Mouse (Mus musculus): ENCODE measurements around the gene Dyrk3. TPM values are rescaled to one million over a fixed set of nuclear protein-coding genes. Genes with fewer than 3 reads are reported as not detected.

Gene Dyrk3
- polyA plus RNA-seq, 1 experiment from 2014 or later: 4.3 TPM

GRCm38 (mm10) chr1:131183201-131183600, 45.1 kb upstream of the Dyrk3 start:
- Histone ChIP-seq H3K27me3 (ENCODE audit: insufficient read depth, low read length) (no peaks in the 10 kb centered on the region), H3K4me2 (no peak overlapping the region), H3K9ac (no peak overlapping the region), H3K27ac (ENCODE audit: low read depth) (no peak overlapping the region), H3K4me3 (ENCODE audit: low read depth, low read length) (no peak overlapping the region), H3K9me3 (ENCODE audit: low read depth, low read length) (no peaks in the 10 kb centered on the region), H3K4me1 (ENCODE audit: insufficient read depth) (no peaks in the 10 kb centered on the region), H3K36me3 (ENCODE audit: insufficient read depth) (peaks cover 16% of the 10 kb centered on the region; the same call in 1 of the 2 replicates)
- ATAC-seq (ENCODE audit: insufficient read depth): no peak
- 71% methylated on average over 7 of the region's 7 CpGs for WGBS
- no peak for DNase-seq
- TF ChIP-seq CTCF (IDR thresholded peaks at IDR 0.05; ENCODE audit: low read depth): no peak

DNA sequence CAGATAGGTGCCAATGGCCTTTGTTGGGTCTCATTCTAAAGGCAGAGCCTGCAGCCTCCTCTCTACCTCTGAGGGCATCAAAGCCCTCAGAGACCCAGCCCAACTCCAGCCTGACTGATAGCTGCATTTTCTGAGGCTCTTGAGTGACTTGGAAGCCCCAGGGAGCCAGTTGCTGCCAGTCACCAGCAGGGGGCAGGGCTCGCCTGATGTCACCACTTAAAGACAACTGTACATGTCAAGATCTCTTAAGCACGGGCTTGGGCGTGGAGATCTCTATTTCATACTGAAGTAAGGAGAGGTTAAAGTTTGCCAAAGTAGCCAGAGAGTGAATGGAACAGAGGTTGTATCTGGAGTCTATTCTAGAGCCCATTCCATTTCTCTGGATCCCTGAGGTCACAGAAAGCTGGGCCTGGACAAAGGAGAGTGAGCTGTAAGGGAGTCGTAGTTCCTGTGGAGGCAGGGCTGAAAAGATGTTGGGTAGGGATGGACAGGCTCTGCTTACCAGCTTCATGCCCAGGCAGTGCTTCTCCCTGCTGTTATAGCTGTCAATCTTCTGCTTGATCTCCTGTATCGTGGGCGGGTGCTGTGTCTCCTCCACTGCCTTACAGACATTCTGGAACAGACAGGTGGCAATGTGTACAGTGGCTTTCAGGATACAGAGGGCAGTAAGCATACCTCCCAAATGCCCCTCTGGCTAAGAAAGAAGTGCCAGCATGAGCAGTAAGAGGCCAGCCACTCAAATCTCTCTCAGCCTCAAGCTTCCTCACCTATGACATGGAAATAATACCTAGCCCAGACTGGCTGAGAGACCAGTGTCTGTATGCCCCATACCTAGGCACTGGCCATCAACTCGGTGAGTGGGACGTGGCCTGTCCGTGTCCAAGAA, 43.7 kb upstream of the Dyrk3 start:
- DNase-seq (peak; percentile 92), ATAC-seq (ENCODE audit: insufficient read depth) (peak; percentile 44; the same call in 1 of the 2 replicates)
- H3K36me3 ChIP-seq (ENCODE audit: insufficient read depth): peaks cover 26% of the 10 kb centered on the region; the same call in 1 of the 2 replicates
- H3K9me3 ChIP-seq (ENCODE audit: low read depth, low read length): no peaks in the 10 kb centered on the region
- WGBS: 56% methylated on average over 9 of the region's 9 CpGs
- peak; percentile 95 for TF ChIP-seq CTCF (IDR thresholded peaks at IDR 0.05; ENCODE audit: low read depth)
- H3K4me2 ChIP-seq: no peak overlapping the region
- no peaks in the 10 kb centered on the region for H3K27me3 ChIP-seq (ENCODE audit: insufficient read depth, low read length)
- H3K27ac ChIP-seq (ENCODE audit: low read depth): no peak overlapping the region
- no peak overlapping the region for H3K4me3 ChIP-seq (ENCODE audit: low read depth, low read length)
- H3K4me1 ChIP-seq (ENCODE audit: insufficient read depth): no peaks in the 10 kb centered on the region
- H3K9ac ChIP-seq: no peak overlapping the region

DNA sequence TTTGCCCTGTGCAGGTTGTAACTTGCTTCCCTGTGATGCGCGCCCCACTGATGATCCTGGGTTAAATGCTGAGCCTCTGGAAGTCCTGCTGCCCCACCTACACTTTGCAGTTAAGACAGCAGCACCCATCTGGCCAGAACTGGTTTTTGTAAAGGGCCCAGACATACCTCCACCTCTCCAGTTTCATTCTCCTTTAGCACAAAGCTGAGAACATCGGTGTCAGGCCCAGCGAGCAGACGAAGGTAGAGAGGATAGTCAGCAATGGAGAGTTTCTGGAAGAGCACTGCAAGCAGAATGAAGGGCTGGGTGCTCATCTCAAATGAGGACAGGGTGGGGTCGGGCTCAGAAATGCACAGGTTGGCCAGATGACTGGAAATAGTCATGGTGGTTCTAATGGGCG, 42.2 kb upstream of the Dyrk3 start:
- no peak overlapping the region for H3K4me3 ChIP-seq (ENCODE audit: low read depth, low read length)
- no peak overlapping the region for H3K9ac ChIP-seq
- peaks cover 35% of the 10 kb centered on the region; the same call in 1 of the 2 replicates for H3K36me3 ChIP-seq (ENCODE audit: insufficient read depth)
- H3K27ac ChIP-seq (ENCODE audit: low read depth): no peak overlapping the region
- no peaks in the 10 kb centered on the region for H3K27me3 ChIP-seq (ENCODE audit: insufficient read depth, low read length)
- H3K4me2 ChIP-seq: no peak overlapping the region
- DNase-seq (no peak), ATAC-seq (ENCODE audit: insufficient read depth) (no peak)
- H3K9me3 ChIP-seq (ENCODE audit: low read depth, low read length): no peaks in the 10 kb centered on the region
- no peak for TF ChIP-seq CTCF (IDR thresholded peaks at IDR 0.05; ENCODE audit: low read depth)
- no peaks in the 10 kb centered on the region for H3K4me1 ChIP-seq (ENCODE audit: insufficient read depth)
- WGBS: 93% methylated on average over 7 of the region's 7 CpGs

GRCm38 (mm10) chr1:131178083-131178482, 39.9 kb upstream of the Dyrk3 start:
- ATAC-seq (ENCODE audit: insufficient read depth) (no peak), DNase-seq (no peak)
- no peak for TF ChIP-seq CTCF (IDR thresholded peaks at IDR 0.05; ENCODE audit: low read depth)
- no peaks in the 10 kb centered on the region for H3K9me3 ChIP-seq (ENCODE audit: low read depth, low read length)
- no peak overlapping the region for H3K4me3 ChIP-seq (ENCODE audit: low read depth, low read length)
- peaks cover 55% of the 10 kb centered on the region for H3K36me3 ChIP-seq (ENCODE audit: insufficient read depth)
- H3K27ac ChIP-seq (ENCODE audit: low read depth): no peak overlapping the region
- H3K27me3 ChIP-seq (ENCODE audit: insufficient read depth, low read length): no peaks in the 10 kb centered on the region
- H3K4me1 ChIP-seq (ENCODE audit: insufficient read depth): no peaks in the 10 kb centered on the region
- H3K4me2 ChIP-seq: no peak overlapping the region
- H3K9ac ChIP-seq: no peak overlapping the region
- WGBS: 76% methylated on average over 5 of the region's 5 CpGs

DNA sequence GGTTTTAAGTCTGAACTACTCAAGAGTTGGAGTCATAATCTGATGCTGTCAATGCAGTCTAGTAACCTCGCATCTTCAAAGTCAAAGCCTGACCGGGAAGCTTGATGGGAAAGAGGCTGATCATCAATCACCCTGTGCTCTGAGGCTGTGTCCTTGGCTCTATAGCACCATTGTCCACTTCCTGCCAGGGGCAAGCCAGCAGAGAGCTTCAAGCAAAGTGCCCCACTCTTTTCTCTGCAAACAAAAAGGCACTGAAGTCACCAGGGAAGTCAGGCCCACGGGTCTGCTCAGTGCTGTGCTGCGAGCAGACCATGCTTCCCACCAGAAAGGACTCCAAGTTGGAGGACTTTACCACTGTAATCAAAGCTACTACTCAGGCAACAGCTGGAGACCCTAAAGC, 39.1 kb upstream of the Dyrk3 start:
- Histone ChIP-seq H3K27ac (ENCODE audit: low read depth) (no peak overlapping the region), H3K27me3 (ENCODE audit: insufficient read depth, low read length) (no peaks in the 10 kb centered on the region), H3K9me3 (ENCODE audit: low read depth, low read length) (no peaks in the 10 kb centered on the region), H3K4me1 (ENCODE audit: insufficient read depth) (no peaks in the 10 kb centered on the region), H3K36me3 (ENCODE audit: insufficient read depth) (peaks cover 62% of the 10 kb centered on the region), H3K4me2 (no peak overlapping the region), H3K9ac (no peak overlapping the region), H3K4me3 (ENCODE audit: low read depth, low read length) (no peak overlapping the region)
- DNase-seq: no peak
- no peak for ATAC-seq (ENCODE audit: insufficient read depth)
- 60% methylated on average over 4 of the region's 4 CpGs for WGBS
- TF ChIP-seq CTCF (IDR thresholded peaks at IDR 0.05; ENCODE audit: low read depth): no peak

- no peak for ATAC-seq (ENCODE audit: insufficient read depth)
- TF ChIP-seq CTCF (IDR thresholded peaks at IDR 0.05; ENCODE audit: low read depth): no peak
- no peaks in the 10 kb centered on the region for H3K4me1 ChIP-seq (ENCODE audit: insufficient read depth)
- H3K27ac ChIP-seq (ENCODE audit: low read depth): no peak overlapping the region
- peaks cover 76% of the 10 kb centered on the region for H3K36me3 ChIP-seq (ENCODE audit: insufficient read depth)
- no peak for DNase-seq
- H3K9me3 ChIP-seq (ENCODE audit: low read depth, low read length): no peaks in the 10 kb centered on the region
- no peak overlapping the region for H3K4me3 ChIP-seq (ENCODE audit: low read depth, low read length)
- 94% methylated on average over 8 of the region's 8 CpGs for WGBS
- H3K9ac ChIP-seq: no peak overlapping the region
- no peaks in the 10 kb centered on the region for H3K27me3 ChIP-seq (ENCODE audit: insufficient read depth, low read length)
- H3K4me2 ChIP-seq: no peak overlapping the region
Observed at GRCm38 (mm10) chr1:131175819-131176218, 37.7 kb upstream of the Dyrk3 start.

GRCm38 (mm10) chr1:131175189-131175588, 37.0 kb upstream of the Dyrk3 start:
- Histone ChIP-seq H3K27me3 (ENCODE audit: insufficient read depth, low read length) (no peaks in the 10 kb centered on the region), H3K4me2 (no peak overlapping the region), H3K4me3 (ENCODE audit: low read depth, low read length) (no peak overlapping the region), H3K4me1 (ENCODE audit: insufficient read depth) (no peaks in the 10 kb centered on the region), H3K27ac (ENCODE audit: low read depth) (no peak overlapping the region), H3K9ac (no peak overlapping the region), H3K9me3 (ENCODE audit: low read depth, low read length) (no peaks in the 10 kb centered on the region), H3K36me3 (ENCODE audit: insufficient read depth) (peaks cover 80% of the 10 kb centered on the region)
- DNase-seq (no peak), ATAC-seq (ENCODE audit: insufficient read depth) (no peak)
- TF ChIP-seq CTCF (IDR thresholded peaks at IDR 0.05; ENCODE audit: low read depth): no peak
- 100% methylated on average over 1 of the region's 1 CpGs for WGBS
